Mouse (Mus musculus): Measurements from ENCODE around the gene Atrnl1.

DNA sequence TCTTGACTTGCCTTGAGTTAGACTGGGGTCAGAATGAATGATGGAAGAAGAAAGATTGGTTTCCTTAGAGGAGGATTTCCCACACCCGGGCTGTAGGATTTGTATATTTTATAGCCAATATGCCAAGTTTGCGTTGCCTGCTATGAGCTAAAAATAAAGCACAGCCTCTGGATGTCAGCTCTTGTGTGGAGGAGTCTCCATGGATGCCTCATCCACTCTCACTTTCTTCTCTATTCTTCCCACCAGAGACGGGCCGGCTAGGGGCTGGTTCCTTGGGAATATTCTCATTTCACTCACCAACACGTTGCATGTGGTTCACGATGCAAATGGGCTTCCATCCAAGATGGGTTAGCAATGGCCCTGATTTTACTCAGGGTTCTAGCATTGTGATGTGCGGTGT, 540.4 kb downstream of the Atrnl1 start:
- TF ChIP-seq CTCF (IDR thresholded peaks at IDR 0.05; ENCODE audit: insufficient read depth, low read length): no peak
- no peak for TF ChIP-seq POLR2A (IDR thresholded peaks at IDR 0.05; ENCODE audit: borderline replicate concordance, extremely low read depth, low read depth, low read length)
